Mouse (Mus musculus) left cerebral cortex, adult 8-10 months (tissue): ENCODE measurements at regions not wholly inside any gene's neighbourhood (a gene's known extent, or its start where the extent isn't known, plus 50 kb on each side); places are given as distances from the start of the nearest gene placed in this dataset.
"Not testable (repeated sequence)": the region's sequence is repeated elsewhere in the genome, so short reads cannot be mapped to it uniquely, and the experiment has no call there.

Experiments
- DNase-seq, 2 experiments: peaks; one replicate each; pipeline ENCODE4 v3.0.0; 2022; ENCODE audit warnings: low spot score in 2 of 2

- no peak for DNase-seq
These were observed 562.3 kb downstream of the Cdh11 start for GRCm38 (mm10) chr8:102223097-102223496.

GRCm38 (mm10) chr8:102205633-102206032 is 579.8 kb downstream of the Cdh11 start:
- DNase-seq: no peak

- no peak for DNase-seq
These were observed 625.8 kb downstream of the Cdh11 start for GRCm38 (mm10) chr8:102159541-102160197.

GRCm38 (mm10) chr8:102118657-102119056 is 666.8 kb downstream of the Cdh11 start:
- no peak for DNase-seq

- no peak for DNase-seq
These were observed 668.5 kb downstream of the Cdh11 start for GRCm38 (mm10) chr8:102116846-102117403.

GRCm38 (mm10) chr8:102103773-102104172 is 681.7 kb downstream of the Cdh11 start:
- no peak for DNase-seq

GRCm38 (mm10) chr8:102096726-102097125 is 688.7 kb downstream of the Cdh11 start:
- no peak for DNase-seq

GRCm38 (mm10) chr8:102085927-102086326 is 699.5 kb downstream of the Cdh11 start:
- peak in 1 of 2 experiments; percentile 47 for DNase-seq

- DNase-seq: no peak
These were observed 709.8 kb downstream of the Cdh11 start for GRCm38 (mm10) chr8:102075611-102076010.

- DNase-seq: no peak
These were observed 721.3 kb downstream of the Cdh11 start for GRCm38 (mm10) chr8:102064137-102064536.

- no peak for DNase-seq
These were observed 732.0 kb downstream of the Cdh11 start for GRCm38 (mm10) chr8:102053429-102053828.

- no peak for DNase-seq
These were observed 758.2 kb downstream of the Cdh11 start for GRCm38 (mm10) chr8:102026956-102027927.

- DNase-seq: no peak
These were observed 761.0 kb downstream of the Cdh11 start for GRCm38 (mm10) chr8:102024472-102024871.

- DNase-seq: no peak
These were observed 767.7 kb downstream of the Cdh11 start for GRCm38 (mm10) chr8:102017776-102018175.

GRCm38 (mm10) chr8:102000326-102001016 is 785.0 kb downstream of the Cdh11 start:
- peak; percentile 12 to 63 for DNase-seq

GRCm38 (mm10) chr8:101996761-101997160 is 788.7 kb downstream of the Cdh11 start:
- DNase-seq: not testable (repeated sequence)

- no peak for DNase-seq
These were observed 828.6 kb downstream of the Cdh11 start for GRCm38 (mm10) chr8:101956832-101957231.

- no peak for DNase-seq
These were observed 834.8 kb downstream of the Cdh11 start for GRCm38 (mm10) chr8:101950599-101950998.

- DNase-seq: no peak
These were observed 847.6 kb downstream of the Cdh11 start for GRCm38 (mm10) chr8:101937859-101938258.

GRCm38 (mm10) chr8:101913665-101914064 is 871.8 kb downstream of the Cdh11 start:
- DNase-seq: peak in 1 of 2 experiments; percentile 12
